Mouse (Mus musculus): Measurements from ENCODE around the gene Atg16l1. TPM values are rescaled to one million over a fixed set of nuclear protein-coding genes. Genes with fewer than 3 reads are reported as not detected.

The Atg16l1 gene
- total RNA-seq, 2 experiments from 2014 or later = 25.6 to 27.9 TPM

DNA sequence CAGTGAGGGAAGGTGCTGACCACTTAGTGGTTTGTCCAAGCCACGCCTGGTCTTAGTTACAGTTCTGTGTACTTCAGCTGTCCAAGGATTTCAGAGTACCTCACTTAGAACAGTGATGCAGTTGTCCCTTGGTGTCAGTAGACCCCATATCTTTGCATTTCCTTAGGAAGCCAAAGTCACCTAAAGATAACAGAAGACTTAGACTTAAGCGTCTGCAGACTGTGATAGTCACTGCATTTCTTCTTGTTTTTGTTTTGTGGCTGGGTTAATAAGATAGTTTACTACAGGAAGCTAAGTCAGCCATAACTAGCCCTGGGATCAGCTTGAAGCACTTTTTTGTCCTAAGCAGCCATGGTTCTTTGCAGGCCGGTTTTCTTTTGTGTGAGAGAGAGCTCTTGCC is 14.8 kb downstream of the Atg16l1 start:
- intact Hi-C loops (cut with DNase I) = no loop called here

GRCm38 (mm10) chr1:87771724-87772123 is 16.1 kb downstream of the Atg16l1 start:
- intact Hi-C loops (cut with DNase I) = no loop called here

More for the DNA sequence above, 14.8 kb downstream of the Atg16l1 start:
- DNase-seq = no peak

GRCm38 (mm10) chr1:87773336-87773735 is 17.7 kb downstream of the Atg16l1 start:
- no peak for DNase-seq
- intact Hi-C loops (cut with DNase I) = no loop called here

More at GRCm38 (mm10) chr1:87771724-87772123, 16.1 kb downstream of the Atg16l1 start:
- no peak for DNase-seq

GRCm38 (mm10) chr1:87774845-87775244 is 19.2 kb downstream of the Atg16l1 start:
- no peak for DNase-seq
- intact Hi-C loops (cut with DNase I) = no loop called here

DNA sequence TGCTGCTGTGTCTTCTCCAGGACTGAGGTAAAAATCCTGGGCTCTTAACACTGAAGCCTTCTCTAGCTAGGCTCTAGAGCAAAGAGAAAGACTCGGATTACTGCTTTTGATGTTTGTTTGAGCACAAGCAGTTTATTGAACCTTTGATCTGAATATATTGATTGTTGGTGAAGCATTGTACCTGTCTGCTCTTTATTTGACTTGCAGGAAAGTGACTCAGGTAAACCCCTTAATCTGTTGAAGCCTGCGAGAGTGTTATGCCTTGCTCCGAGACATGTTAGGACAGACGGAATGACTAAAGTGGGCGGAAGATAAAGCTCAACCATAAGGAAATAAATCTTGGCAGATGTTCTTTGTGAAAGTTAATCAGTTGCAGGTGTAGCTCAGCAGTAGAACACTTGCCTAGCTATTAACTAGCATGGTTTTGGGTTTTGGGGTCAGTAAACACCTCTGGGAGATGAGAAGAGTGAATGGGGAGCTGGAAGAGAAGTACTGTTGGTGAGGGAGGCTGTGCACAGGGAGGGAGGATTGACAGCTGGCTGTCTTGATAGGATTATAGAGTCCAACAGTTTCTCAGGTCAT is 23.6 kb downstream of the Atg16l1 start:
- no peak for DNase-seq
- intact Hi-C loops (cut with DNase I) = no loop called here

DNA sequence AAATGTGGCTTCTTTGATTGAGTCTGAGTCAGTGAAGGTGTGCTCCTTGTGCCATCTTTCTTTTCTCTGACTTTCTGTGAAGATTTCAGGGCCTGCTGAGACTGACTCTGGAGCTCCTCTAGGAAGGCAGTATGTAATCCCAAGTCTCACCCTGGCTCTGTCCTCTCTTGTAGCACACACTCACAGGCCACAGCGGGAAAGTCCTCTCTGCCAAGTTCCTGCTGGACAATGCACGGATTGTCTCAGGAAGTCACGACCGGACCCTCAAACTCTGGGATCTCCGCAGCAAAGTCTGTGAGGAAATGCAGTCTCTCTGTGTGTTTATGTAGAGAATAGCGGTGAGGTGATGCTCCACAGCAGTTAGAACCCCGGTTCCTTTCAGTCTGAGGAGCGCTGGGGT is 30.0 kb downstream of the Atg16l1 start:
- intact Hi-C loops (cut with DNase I) = loop anchor here (1.0 kb wide), 1 partner anchor 68 kb away; the partner anchor contains the start of gene Dgkd
- DNase-seq = peak; percentile 49 to 51

DNA sequence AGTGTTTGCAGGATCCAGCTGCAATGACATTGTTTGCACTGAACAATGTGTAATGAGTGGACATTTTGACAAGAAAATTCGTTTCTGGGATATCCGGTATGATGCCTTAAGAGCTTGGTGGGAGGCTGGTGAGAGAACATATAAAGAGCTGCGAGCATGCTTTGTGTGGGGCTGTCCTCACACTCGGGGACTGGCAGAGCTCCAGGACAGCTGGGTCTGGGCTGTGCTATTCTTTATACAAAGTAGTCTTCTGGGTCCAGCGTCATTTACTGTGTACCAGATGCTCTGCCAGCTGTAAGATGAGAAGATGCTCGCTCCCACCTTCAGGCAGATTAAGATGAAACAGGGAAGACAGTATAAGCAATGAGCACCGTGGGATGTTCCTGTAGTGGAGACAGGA is 30.6 kb downstream of the Atg16l1 start:
- DNase-seq = peak; percentile 71 to 79
- intact Hi-C loops (cut with DNase I) = loop anchor here (1.0 kb wide), 1 partner anchor 67 kb away; the partner anchor contains the start of gene Dgkd

DNA sequence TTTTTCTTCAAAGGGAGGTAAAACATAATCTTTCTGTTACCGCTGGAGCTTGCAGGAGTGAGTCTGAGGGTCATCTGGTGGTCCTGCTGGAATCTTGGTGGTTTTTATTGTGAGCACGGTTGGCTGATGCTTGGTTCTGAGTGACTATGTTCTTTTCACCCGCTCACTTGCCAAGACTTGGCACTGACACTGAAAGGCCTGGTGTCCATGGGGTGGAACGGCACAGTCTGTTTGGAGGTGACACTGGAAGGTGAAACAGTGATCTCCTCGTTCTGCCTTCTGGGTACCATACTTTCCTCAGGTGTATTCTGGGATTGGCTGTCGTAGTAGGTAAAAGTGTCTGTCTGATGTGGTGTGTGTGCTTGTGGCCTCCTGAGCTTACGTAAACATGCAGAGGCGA is 34.0 kb downstream of the Atg16l1 start:
- intact Hi-C loops (cut with DNase I) = no loop called here
- DNase-seq = no peak

GRCm38 (mm10) chr1:87792438-87793137 is 36.9 kb downstream of the Atg16l1 start:
- intact Hi-C loops (cut with DNase I) = no loop called here
- no peak for DNase-seq

DNA sequence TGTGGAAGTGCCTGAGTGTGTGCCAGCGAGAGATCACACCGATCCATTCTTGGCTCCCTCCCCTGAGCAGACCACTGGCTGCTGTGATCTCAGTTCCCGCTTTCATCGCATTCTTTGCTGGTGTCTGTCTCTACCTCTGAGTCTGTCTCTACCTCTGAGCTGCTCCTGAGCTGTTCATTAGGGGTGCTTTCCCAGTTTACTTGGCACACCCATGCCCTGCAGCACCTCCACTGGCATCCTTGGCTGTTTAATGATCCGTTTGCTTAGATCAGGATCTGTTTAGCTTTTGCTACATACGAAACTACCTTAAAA is 37.4 kb downstream of the Atg16l1 start:
- DNase-seq = no peak
- intact Hi-C loops (cut with DNase I) = no loop called here

DNA sequence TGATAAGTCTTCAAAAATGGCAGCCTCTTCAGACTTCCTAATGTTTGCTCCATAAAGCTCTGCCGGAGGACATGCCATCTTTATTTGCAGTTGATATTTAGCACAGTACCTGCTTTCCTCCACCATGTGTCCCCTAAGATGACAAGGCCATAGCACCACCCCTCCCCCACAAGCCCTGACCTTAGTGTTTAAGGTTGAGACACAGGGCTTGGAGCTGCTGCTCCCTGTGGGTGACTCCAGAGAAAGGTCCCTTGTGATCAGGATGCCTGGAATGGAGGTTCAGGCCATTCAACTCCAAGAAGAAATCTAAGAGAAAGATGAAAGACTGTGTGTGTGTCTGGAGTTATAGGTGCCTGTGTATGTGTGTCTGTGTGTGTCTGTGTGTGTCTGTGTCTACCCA is 42.0 kb downstream of the Atg16l1 start:
- DNase-seq = no peak
- intact Hi-C loops (cut with DNase I) = no loop called here

DNA sequence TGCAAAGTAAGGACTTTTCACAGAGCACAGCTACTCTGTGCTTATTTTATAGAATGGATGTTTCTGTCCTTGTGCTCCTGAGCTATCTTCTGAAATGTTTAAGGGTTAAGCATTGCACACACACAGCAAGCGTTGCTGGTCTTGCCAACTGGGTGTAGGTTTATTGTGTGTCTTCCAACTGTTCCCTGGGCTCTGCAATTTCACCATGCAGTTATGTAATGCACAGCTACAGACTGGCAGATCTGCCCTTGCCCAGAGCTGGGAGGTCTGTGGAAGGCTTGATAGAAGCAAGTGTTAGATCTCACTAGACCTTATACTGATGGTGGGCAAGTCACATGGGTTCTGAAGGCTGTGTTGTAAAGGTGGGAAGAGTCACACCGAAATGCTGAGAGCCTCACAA is 42.6 kb downstream of the Atg16l1 start:
- intact Hi-C loops (cut with DNase I) = no loop called here
- no peak for DNase-seq

- intact Hi-C loops (cut with DNase I) = no loop called here
These were observed 47.9 kb downstream of the Atg16l1 start, which contains the start of gene Sag for GRCm38 (mm10) chr1:87803576-87803975. TSS of gene Sag (plus strand) at chr1:87803680.

DNA sequence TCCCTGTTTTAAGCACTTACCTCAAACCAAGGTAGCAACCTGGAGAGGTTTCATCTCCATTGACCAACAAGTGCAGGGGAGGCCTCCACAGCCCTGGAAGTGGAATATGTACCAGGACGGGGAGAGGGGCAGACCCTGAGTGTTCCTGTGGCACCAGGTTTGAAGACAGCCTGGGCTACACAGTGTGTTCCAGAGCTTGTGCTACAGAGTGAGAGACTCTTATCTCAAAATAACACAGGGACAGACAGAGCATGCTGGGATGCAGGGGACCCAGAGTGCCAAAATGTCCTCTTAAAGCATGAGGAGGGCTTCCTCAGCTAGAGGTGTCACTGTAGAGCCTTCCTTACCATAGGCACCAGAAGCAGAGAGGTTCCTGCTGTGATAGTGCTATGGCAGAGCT is 52.1 kb downstream of the Atg16l1 start:
- no peak for DNase-seq

More at GRCm38 (mm10) chr1:87803576-87803975, 47.9 kb downstream of the Atg16l1 start, which contains the start of gene Sag:
- DNase-seq = no peak

DNA sequence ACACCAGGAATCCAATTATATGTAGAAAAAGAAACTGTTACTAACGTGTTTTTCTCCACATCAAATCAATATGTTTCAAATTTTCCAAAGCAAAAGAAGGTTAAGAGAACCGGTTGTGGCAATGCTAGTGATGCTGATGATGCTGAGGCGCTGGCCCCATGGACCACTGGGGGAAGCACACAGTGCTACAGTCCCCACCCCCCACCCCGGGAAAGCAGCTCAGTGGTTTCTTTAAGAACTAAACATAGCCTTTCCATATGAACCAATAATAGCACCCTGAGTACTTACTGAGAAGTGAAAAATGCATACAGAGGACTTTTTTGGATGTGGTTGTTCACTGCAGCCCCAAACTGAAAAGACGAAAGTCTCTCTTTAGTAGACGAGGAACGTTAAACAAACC is 55.7 kb downstream of the Atg16l1 start:
- intact Hi-C loops (cut with DNase I) = no loop called here

More for the DNA sequence above, 52.1 kb downstream of the Atg16l1 start:
- intact Hi-C loops (cut with DNase I) = no loop called here

DNA sequence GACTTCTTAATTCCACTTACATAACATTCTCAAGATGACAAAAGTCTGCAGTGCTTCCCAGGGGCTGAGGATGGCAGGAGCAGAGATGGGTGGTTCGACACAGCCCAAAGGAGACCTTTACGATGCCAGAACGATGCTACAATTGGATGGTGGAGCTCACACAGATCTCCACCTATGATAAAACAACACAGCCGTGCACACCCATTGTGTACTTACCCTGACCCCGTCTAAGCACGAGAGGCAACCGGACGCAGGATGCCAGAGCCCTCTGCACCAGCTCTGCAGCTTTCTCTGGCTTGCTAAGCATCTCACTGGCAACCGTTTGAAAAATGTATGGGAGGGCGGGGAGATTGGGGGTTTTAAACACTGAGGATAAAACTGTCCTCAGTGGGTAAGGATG is 56.4 kb downstream of the Atg16l1 start:
- no peak for DNase-seq
- intact Hi-C loops (cut with DNase I) = no loop called here

More for the DNA sequence above, 55.7 kb downstream of the Atg16l1 start:
- DNase-seq = no peak

DNA sequence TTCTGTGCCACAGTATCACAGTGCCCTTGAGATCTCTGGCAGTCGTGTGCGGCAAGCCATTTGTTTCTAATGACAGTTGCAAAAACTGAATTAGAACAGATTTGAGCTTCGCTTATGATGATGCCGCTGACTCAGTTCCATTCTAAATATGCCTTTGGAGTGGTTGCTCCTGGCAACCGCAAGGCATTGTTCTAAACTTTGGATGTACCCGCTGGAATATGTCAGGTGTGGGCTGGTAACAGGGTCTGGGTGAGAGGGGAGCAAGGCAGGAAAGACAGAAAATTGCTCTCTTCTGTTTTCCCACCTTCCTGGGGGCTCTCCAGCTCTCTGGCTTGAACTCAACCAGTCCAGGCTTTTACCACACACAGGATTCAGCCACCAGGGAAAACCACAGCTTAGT is 57.5 kb downstream of the Atg16l1 start:
- no peak for DNase-seq
- intact Hi-C loops (cut with DNase I) = no loop called here

DNA sequence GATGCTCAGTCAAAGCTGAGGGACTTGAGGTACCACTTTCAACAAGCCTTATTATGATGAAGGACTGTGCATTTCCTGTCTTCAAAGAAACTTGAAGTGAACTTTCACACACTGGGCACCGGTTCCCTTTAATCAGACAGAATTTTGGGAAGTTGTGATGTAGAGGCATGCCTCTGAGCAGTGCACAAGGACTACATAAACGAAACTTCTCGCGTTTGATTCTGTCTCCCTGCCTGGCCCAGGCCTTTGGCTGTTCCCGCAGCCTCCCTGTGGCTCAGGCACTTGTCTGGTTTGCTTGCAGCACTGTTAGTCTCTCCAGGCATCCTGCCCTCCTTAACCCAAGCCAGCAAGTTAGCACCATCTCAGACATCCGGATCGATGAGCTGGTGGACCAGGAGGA is 58.0 kb downstream of the Atg16l1 start:
- DNase-seq = peak; percentile 18 to 38
- intact Hi-C loops (cut with DNase I) = no loop called here

GRCm38 (mm10) chr1:87824420-87824995 is 68.8 kb downstream of the Atg16l1 start:
- intact Hi-C loops (cut with DNase I) = no loop called here

DNA sequence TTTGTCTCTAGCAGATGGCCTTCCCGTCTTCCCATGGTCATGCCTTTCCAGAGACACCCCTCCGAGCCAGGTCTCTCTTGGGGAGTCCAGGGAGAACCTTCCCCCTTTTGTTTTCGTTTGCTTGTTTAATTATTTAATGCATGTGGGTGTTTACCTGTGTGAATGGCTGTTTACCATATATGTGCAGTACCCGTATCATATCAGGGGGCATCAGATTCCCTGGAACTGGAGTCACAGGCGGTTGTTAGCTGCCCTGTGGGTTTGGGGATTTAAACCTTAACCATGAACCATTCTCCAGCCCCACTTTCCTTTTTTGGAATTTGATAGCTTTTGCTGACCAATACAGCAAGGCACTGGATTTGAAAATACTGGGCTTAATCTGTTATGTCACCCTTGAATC is 69.6 kb downstream of the Atg16l1 start:
- intact Hi-C loops (cut with DNase I) = no loop called here
- DNase-seq = no peak

More at GRCm38 (mm10) chr1:87824420-87824995, 68.8 kb downstream of the Atg16l1 start:
- DNase-seq = no peak

GRCm38 (mm10) chr1:87825991-87826390 is 70.3 kb downstream of the Atg16l1 start:
- intact Hi-C loops (cut with DNase I) = no loop called here
- no peak for DNase-seq

- intact Hi-C loops (cut with DNase I) = no loop called here
- DNase-seq = peak in 1 of 2 experiments; percentile 16
These were observed 70.8 kb downstream of the Atg16l1 start for GRCm38 (mm10) chr1:87826474-87826873.

Measured in heart, postnatal 10 days (tissue).